Mouse (Mus musculus) liver, embryonic 12.5 days (tissue): Measurements from ENCODE around the gene Tns2. TPM values are rescaled to one million over a fixed set of nuclear protein-coding genes. Genes with fewer than 3 reads are reported as not detected.

Experiments
- ATAC-seq: fragments of 200-750 bp; cut with Nextera tagmentation; 2 replicates; pipeline ENCODE4 v1.8.0; 2017; ENCODE audit warnings: moderate number of reproducible peaks, mild to moderate bottlenecking, moderate library complexity
- H3K27ac ChIP-seq: fragments of 300-500 bp; sonication (generic); 2 replicates; pipeline ENCODE4 v1.5.1; 2016; ENCODE audit warnings: mild to moderate bottlenecking
- H3K27me3 ChIP-seq: fragments of 300-500 bp; sonication (generic); replicated peaks from 2 replicates; pipeline ENCODE4 v1.6.1; 2016; ENCODE audit warnings: mild to moderate bottlenecking, moderate library complexity
- H3K36me3 ChIP-seq: fragments of 300-500 bp; sonication (generic); 2 replicates; pipeline ENCODE4 v1.6.1; 2016; ENCODE audit warnings: mild to moderate bottlenecking, moderate library complexity
- H3K4me1 ChIP-seq: fragments of 300-500 bp; sonication (generic); 2 replicates; pipeline ENCODE4 v1.6.1; 2016
- H3K4me2 ChIP-seq: fragments of 300-500 bp; sonication (generic); 2 replicates; pipeline ENCODE4 v1.6.1; 2016; ENCODE audit warnings: mild to moderate bottlenecking, moderate library complexity
- H3K4me3 ChIP-seq: fragments of 300-500 bp; sonication (generic); 2 replicates; pipeline ENCODE4 v1.5.1; 2016; ENCODE audit warnings: mild to moderate bottlenecking, moderate library complexity
- H3K9ac ChIP-seq: fragments of 300-500 bp; sonication (generic); 2 replicates; pipeline ENCODE4 v1.6.1; 2016; ENCODE audit warnings: mild to moderate bottlenecking, moderate library complexity
- H3K9me3 ChIP-seq: fragments of 300-500 bp; sonication (generic); replicated peaks from 2 replicates; pipeline ENCODE4 v1.6.1; 2016; ENCODE audit warnings: mild to moderate bottlenecking, moderate library complexity
- WGBS: fragments of 180-500 bp; shearing (Covaris S2); methylation state at CpG from one replicate; pipeline ENCODE4 v1.1.7; 2016; ENCODE audit not compliant: insufficient replicate concordance; 5-methylcytosine and 5-hydroxymethylcytosine counted together
- polyA plus RNA-seq: library from polyadenylated mRNA; unstranded; fragments of >200 nt; fragmentation: Nextera tagmentation; extraction: Ambion mirVana; gene quantifications from 2 replicates; pipeline ENCODE4 v1.2.1, GENCODE M21; 2016

Gene Tns2
- 6.4 and 9.2 TPM in 2 replicates for polyA plus RNA-seq

DNA sequence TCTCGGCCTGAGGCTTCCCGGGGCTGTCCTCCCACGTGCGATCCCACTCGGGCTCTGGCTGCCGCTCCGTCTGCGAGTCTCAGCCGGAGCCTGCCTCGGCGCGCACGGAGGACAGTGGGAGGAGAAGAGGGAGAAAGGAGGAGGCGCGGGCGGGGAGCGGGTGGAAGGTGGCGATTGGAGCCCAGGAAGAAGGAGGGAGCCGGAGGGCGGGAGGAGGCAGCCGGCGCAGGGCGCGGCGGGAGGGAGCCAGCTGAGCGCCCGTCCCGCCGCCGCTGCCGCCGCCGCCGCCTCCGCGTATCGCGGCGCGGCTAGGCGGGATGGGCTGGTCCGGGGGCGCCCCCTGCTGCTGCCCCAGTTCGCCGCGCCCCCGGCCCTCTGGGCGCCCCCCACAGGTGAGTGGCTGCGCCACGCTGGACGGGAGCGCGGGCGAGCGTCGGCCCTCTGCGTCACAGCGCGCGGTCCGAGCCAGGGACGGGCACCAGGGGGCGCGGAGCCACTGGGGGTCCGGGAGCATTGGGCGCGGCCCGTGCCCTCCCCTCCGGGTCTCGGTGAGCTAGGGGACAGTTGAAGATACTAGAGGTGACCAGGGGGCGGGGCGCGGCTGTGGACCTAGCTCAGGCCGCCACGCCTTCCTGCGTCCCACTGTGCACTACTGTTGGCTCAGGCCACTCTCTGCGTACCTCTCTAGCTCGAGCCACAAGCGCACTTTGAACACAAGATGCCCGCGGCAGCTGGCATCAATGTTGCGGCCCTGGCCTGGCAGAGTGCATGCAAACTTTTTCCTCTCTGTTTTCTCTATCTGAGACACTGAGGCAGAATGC, at the start of gene Tns2:
Gene Tns2, plus strand, starts transcription at position 253 of the 821 bp plus-strand sequence.
- Histone ChIP-seq H3K27ac (peak within 1 kb of the TSS; percentile 70), H3K9ac (peak within 1 kb of the TSS; percentile 61), H3K4me2 (peak within 1 kb of the TSS; percentile 97), H3K9me3 (no peaks in the 10 kb centered on the region), H3K4me3 (peak within 1 kb of the TSS; percentile 65), H3K4me1 (peaks cover 60% of the 10 kb centered on the region), H3K36me3 (peaks cover 32% of the 10 kb centered on the region), H3K27me3 (peaks cover 64% of the 10 kb centered on the region)
- 1% methylated on average over 75 of the region's 82 CpGs for WGBS
- ATAC-seq = peak; percentile 57

DNA sequence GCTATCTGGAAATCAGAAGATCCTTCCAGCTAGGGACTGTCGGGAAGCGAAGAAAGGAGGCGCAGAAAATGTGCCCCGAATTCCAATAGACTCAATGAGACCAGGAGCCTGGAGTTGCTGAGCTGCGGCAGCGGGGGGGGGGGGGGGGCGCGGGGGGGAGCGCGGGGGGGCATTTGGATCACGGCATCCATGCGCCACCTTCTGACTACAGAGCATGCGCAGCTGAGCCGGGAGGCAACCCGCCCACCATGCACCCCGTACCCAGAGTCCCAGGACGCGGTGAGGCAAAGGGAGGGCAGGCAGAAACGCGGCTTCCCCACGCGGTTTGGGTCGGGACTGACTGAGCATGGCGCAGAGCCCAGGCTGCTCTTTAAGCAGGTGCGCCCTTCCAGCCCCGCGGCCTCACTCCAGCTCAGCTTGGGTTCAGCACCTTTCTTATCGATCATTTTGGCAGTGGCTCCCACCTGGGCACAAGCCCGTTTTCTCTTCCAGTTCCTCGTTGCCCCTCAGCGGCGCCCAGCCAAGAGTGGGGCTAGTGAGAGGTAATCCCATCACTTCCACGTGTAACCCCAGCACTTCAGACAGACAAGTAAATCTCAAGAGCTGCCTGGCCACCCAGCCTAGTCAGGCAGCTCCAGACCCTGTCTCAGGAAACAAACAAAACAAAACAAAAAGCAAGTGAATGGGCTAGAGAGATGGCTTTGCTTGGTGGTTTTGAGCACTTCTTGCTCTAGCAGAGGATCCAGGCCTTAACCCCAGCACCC, 48.1 kb upstream of the Tns2 start:
- H3K4me2 ChIP-seq = peak overlapping the region; percentile 65
- no peaks in the 10 kb centered on the region for H3K36me3 ChIP-seq
- 0 out of 2 replicates have a peak, but pooled peaks cover 5% of the 10 kb centered on the region for H3K4me1 ChIP-seq
- H3K27me3 ChIP-seq = peaks cover 25% of the 10 kb centered on the region
- H3K4me3 ChIP-seq = peak overlapping the region; percentile 42
- 0 out of 2 replicates have a peak overlapping the region, but pooled peaks have one; percentile 39 for H3K27ac ChIP-seq
- 0 out of 2 replicates have a peak, but pooled peaks have one; percentile 42 for ATAC-seq
- no peaks in the 10 kb centered on the region for H3K9me3 ChIP-seq
- 2% methylated on average over 33 of the region's 33 CpGs for WGBS
- peak overlapping the region; percentile 12; the same call in 1 of the 2 replicates for H3K9ac ChIP-seq

DNA sequence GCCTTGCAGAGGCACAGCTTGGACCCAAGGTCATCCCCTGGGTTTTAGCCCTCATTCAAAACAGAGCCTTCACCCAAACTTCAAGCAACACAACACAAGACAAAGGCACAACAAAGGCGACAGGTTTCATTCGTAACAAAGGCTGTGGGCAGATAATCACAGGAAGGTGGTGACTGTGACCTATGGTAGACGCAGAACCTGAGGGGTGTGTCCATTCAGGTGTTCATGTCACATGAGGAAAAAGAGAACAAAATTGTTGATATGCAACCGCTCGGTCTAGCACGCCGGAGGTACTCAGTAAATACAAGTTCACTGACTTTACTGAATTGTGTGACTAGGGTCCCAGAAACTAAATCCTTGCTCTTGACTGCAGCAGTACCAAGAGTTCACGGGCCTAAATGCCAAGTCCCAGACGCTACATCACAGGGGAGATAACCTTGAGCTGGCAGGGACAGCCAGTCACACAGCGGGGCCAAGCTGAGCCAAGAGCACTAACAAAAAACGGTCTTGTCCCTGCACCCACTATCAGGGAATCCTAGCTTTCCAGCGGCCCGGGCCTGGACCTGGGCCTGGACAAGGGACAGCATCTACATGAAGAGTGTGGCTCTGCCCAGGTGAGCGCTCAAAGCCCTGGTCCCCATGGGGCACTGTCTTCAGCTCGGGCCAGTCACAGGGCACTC, 43.6 kb upstream of the Tns2 start:
- 0 out of 2 replicates have a peak, but pooled peaks cover 5% of the 10 kb centered on the region for H3K4me1 ChIP-seq
- H3K9ac ChIP-seq = no peak overlapping the region
- H3K9me3 ChIP-seq = no peaks in the 10 kb centered on the region
- H3K36me3 ChIP-seq = no peaks in the 10 kb centered on the region
- no peak overlapping the region for H3K27ac ChIP-seq
- H3K4me3 ChIP-seq = no peak overlapping the region
- ATAC-seq = no peak
- no peak overlapping the region for H3K4me2 ChIP-seq
- peaks cover 17% of the 10 kb centered on the region for H3K27me3 ChIP-seq
- 75% methylated on average over 15 of the region's 15 CpGs for WGBS

DNA sequence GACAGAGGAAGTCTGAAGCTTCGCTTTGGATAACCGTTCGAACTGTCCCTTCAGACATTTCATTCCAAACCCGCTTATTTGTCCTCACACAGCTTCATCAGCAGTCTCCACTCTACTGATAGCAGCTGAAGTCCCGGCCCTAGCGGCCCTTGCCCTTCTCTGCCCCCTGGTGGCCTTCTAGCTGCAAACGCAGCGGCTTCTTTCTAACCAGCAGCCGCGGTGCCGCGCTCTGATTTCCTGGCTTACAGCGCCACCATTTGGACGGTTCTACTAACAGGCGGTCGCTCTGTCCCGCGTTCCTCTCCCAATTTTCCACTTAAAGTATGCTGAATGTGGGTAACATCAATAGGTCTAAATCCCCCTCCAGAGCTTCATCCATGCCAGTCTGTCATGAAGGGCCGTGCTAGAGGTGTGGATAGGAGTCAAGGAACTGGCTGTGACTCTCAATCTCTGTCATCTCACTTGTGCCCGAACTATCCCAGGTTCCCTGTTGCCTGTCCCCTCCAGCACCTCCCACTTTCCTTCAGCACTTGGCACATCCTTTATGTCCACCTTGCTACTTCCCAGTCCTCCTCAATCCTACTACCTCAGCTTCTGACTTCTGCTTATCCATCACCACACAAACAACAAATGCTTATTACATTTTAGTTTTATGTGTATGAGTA, 34.4 kb upstream of the Tns2 start:
- Histone ChIP-seq H3K27me3 (peaks cover 28% of the 10 kb centered on the region), H3K4me1 (peaks cover 33% of the 10 kb centered on the region), H3K9me3 (no peaks in the 10 kb centered on the region), H3K27ac (no peak overlapping the region), H3K4me2 (no peak overlapping the region), H3K36me3 (no peaks in the 10 kb centered on the region), H3K4me3 (no peak overlapping the region), H3K9ac (no peak overlapping the region)
- peak; percentile 73 for ATAC-seq
- WGBS = 3% methylated on average over 20 of the region's 20 CpGs

DNA sequence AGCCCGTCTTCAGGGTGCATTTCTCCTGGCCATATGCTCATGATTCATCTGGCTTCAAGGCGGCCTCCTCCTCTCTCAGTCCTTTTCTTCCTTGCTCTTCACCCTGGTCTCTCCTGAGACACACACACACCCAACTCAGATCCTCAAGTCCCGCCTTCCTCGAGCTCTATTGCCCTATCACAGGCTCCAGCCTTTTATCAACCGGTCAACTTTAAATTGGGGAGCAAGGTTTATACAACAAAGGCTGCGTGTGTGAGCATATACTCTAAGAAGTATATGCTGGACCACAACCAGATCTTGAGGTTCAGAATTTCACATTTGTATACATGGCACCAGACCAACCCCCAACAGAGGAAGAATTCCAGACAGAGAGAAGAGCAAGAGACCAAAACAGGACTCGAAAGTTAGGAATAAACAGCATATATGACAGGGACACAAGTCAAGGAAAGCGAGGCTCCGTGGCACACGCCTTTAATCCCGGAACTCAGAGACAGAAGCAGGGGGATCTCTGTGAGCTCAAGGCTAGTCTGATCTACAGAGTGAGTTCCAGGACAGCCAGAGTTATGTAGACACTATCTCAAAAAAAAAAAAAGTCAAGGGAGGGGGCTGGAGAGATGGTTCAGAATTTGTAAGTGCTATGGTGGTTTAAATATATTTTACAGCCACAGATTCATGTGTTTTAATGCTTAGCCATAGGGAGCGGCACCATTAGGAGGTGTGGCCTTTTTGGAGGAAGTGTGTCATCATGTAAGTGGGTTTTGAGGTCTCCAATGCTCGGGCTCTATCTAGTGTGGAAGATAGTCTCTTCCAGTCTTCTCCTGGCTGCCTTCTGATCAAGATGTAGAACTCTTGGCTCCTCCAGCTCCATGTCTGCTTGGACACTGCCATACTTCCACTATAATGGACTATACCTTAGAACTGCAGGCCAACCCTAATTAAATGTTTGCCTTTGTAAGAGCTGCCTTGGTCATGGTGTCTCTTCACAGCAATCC, 29.4 kb upstream of the Tns2 start:
- Histone ChIP-seq H3K4me3 (no peak overlapping the region), H3K27me3 (peaks cover 19% of the 10 kb centered on the region), H3K4me2 (peak overlapping the region; percentile 28), H3K9me3 (no peaks in the 10 kb centered on the region), H3K4me1 (peaks cover 42% of the 10 kb centered on the region), H3K36me3 (peaks cover 6% of the 10 kb centered on the region), H3K9ac (no peak overlapping the region), H3K27ac (no peak overlapping the region)
- WGBS = 58% methylated on average over 13 of the region's 13 CpGs
- no peak for ATAC-seq

DNA sequence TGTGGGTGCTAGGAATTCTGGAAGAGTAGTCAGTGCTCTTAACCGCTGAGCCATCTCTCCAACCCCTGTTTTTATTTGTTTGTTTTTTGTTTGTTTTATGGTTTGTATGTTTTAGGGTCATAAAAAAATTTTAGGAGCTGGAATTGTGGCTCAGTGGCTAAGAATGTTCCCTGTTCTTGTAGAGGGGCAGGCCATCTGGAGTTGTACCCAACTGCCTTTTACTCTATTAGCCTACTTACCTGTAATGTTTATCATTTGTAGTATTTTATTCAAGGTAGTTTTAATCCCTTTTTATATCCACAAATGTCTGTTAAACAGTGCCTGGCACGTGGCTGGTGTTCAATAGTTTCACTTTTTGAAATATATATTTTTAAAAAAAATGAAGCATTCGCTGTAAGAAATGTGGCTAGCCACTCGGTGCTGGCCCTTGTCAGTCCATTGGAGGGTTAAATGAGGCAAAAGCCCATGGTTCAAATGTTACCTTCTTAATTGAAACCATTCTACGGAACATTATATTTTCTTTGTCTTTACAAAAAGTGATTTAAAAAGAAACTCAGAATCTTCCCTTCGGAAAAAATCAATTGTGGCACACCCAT, 27.2 kb upstream of the Tns2 start:
- Histone ChIP-seq H3K4me2 (peak overlapping the region; percentile 92), H3K27ac (peak overlapping the region; percentile 94; the same call in 1 of the 2 replicates), H3K4me1 (peaks cover 63% of the 10 kb centered on the region), H3K9ac (peak overlapping the region; percentile 47), H3K27me3 (0 out of 2 replicates have a peak, but pooled peaks cover 4% of the 10 kb centered on the region), H3K4me3 (peak overlapping the region; percentile 96), H3K36me3 (peaks cover 9% of the 10 kb centered on the region), H3K9me3 (no peaks in the 10 kb centered on the region)
- ATAC-seq = peak; percentile 12
- 15% methylated on average over 6 of the region's 6 CpGs for WGBS

DNA sequence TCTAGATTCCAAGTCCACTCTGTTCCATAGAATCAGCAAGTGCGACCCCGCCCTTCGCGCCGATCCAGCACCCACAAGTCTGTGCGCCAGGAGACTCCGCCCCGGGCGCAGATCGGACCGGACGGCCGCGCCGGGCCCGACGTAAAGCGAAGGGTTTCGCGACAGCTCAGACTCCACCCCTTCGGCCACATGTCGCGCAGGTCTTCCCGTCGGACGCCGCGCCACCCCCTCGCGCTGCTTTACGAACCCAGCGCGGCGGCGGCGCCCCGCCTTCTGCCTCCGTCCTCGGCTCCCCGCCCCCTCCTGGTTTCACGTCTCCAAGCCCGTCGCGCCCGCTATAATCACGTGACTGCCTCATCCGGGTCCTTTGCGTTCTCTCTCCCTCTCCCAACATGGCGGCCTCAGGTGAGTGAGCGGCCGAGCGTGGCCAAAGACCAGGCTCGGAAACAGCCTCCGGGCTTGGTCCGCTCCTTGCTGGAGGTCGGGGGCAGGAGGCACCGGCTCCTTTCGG, 26.6 kb upstream of the Tns2 start, which contains the start of gene Eif4b:
Gene Eif4b, plus strand, starts transcription at position 215 of the 511 bp plus-strand sequence.
- peak within 1 kb of the TSS; percentile 98 for H3K9ac ChIP-seq
- H3K4me3 ChIP-seq = peak within 1 kb of the TSS; percentile 96
- under 1% methylated on average over 58 of the region's 58 CpGs for WGBS
- H3K4me2 ChIP-seq = peak within 1 kb of the TSS; percentile 92
- no peaks in the 10 kb centered on the region for H3K9me3 ChIP-seq
- H3K4me1 ChIP-seq = peaks cover 66% of the 10 kb centered on the region
- H3K36me3 ChIP-seq = peaks cover 13% of the 10 kb centered on the region
- peak; percentile 91 for ATAC-seq
- peak within 1 kb of the TSS; percentile 94 for H3K27ac ChIP-seq
- H3K27me3 ChIP-seq = 0 out of 2 replicates have a peak, but pooled peaks cover 4% of the 10 kb centered on the region

DNA sequence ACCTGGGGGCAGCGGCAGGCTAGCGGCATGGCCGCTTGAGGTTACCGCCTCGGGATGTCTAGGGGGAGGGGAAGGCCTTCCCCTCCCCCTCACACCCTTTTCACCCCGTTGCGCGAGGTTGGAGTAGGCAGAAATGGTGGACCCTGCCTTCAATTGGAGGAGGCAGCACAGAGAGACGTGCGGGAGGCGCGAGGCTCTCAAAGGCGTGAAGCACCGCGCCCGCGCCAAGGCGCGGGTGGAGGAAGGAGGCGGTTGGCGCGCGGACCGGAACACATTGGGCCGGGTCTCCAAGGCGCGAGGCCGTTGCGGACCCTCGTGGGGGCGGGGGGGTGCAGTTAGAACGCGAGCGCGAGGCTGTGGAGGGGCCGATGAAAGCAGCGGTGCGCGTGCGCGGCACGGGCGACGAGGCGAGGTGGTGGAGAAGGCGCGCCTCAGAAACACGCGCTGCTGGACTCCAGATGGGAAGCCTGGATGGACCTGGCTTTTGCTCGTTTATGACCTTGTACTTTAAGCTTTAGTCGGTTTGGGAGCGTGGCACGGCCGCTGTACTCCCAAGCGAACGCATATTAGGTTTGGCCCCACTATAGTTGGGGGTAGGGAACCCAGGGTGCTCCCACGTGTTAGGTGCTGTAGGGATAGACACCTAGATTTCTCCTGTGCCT, 26.0 kb upstream of the Tns2 start:
- H3K36me3 ChIP-seq = peaks cover 18% of the 10 kb centered on the region
- peak overlapping the region; percentile 98 for H3K9ac ChIP-seq
- peak overlapping the region; percentile 96 for H3K4me3 ChIP-seq
- H3K9me3 ChIP-seq = no peaks in the 10 kb centered on the region
- H3K27me3 ChIP-seq = 0 out of 2 replicates have a peak, but pooled peaks cover 1% of the 10 kb centered on the region
- H3K4me1 ChIP-seq = peaks cover 72% of the 10 kb centered on the region
- H3K27ac ChIP-seq = peak overlapping the region; percentile 94
- WGBS = under 1% methylated on average over 57 of the region's 57 CpGs
- peak; percentile 25 for ATAC-seq
- peak overlapping the region; percentile 92 for H3K4me2 ChIP-seq

DNA sequence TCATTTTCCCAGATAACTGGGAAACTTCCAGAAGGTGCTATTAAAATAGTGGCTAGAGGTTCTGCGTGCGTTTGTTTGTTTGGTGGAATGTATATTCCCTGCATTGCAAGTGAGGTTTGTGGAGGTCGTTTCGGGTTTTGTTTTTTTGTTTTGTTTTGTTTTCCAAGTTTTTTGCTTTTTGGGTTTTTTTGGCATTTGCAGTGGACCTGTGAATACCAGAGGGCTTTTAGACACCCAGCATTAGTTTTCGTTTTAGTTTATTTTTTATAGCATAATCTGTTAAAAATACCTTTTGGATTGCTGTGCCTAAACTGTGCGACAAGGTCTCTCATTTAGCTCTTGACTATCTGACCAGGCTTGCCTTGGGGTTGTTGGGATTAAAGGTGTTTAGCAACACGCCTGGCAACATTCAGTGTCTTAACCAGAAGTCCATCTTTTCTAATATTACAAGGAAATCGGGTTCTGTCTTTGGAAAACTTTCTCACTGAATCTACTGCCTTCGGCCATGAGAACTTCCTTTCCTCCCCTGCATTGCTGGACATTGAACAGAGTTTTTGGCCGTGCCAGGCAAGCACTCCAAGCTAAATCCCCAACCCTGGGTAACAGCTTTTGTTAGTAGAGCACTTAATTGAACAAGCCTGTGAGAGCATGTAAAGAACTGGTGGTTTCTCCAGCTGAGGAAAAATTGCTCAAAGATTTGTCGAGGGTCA, 25.2 kb upstream of the Tns2 start:
- no peak for ATAC-seq
- Histone ChIP-seq H3K9me3 (no peaks in the 10 kb centered on the region), H3K4me3 (peak overlapping the region; percentile 96), H3K27ac (peak overlapping the region; percentile 94), H3K27me3 (no peaks in the 10 kb centered on the region), H3K4me2 (peak overlapping the region; percentile 92), H3K36me3 (peaks cover 27% of the 10 kb centered on the region), H3K4me1 (peaks cover 74% of the 10 kb centered on the region), H3K9ac (peak overlapping the region; percentile 98)
- WGBS = 3% methylated on average over 11 of the region's 11 CpGs
